Mouse (Mus musculus) neutrophil, adult 5-6 weeks (primary cell): ENCODE data around the gene Xylt1. TPM values are rescaled to one million over a fixed set of nuclear protein-coding genes. Genes with fewer than 3 reads are reported as not detected.

Source experiments
- ATAC-seq: fragments of 151-379, 151-347 bp; 2 replicates; pipeline ENCODE4 v1.8.0; 2017; ENCODE audit warnings: mild to moderate bottlenecking, moderate TSS enrichment; ENCODE audit not compliant: insufficient number of reproducible peaks, poor library complexity, low FRiP score, severe bottlenecking; ENCODE audit errors: extremely low read depth
- total RNA-seq: library from RNA; stranded (forward); fragments of 200-1000 nt; gene quantifications from 2 replicates; pipeline ENCODE4 v1.2.3, GENCODE M21; 2017

Gene Xylt1
- total RNA-seq, 1 experiment from 2014 or later: 138 TPM

- no peak for ATAC-seq
Observed at GRCm38 (mm10) chr7:117571713-117572112, 190.9 kb downstream of the Xylt1 start.

- ATAC-seq: no peak
Observed at GRCm38 (mm10) chr7:117573170-117573569, 192.4 kb downstream of the Xylt1 start.

- no peak for ATAC-seq
Observed at GRCm38 (mm10) chr7:117575417-117575816, 194.6 kb downstream of the Xylt1 start.

- peak; percentile 22; the same call in 1 of the 2 replicates for ATAC-seq
Observed at GRCm38 (mm10) chr7:117577035-117577434, 196.3 kb downstream of the Xylt1 start.

GRCm38 (mm10) chr7:117585164-117585563 is 204.4 kb downstream of the Xylt1 start:
- ATAC-seq: no peak

- ATAC-seq: no peak
Observed at GRCm38 (mm10) chr7:117586811-117587210, 206.0 kb downstream of the Xylt1 start.

GRCm38 (mm10) chr7:117587234-117587929 is 206.6 kb downstream of the Xylt1 start:
- no peak for ATAC-seq

- ATAC-seq: no peak
Observed at GRCm38 (mm10) chr7:117588426-117588825, 207.6 kb downstream of the Xylt1 start.

GRCm38 (mm10) chr7:117589359-117589758 is 208.6 kb downstream of the Xylt1 start:
- no peak for ATAC-seq

GRCm38 (mm10) chr7:117589820-117590219 is 209.0 kb downstream of the Xylt1 start:
- no peak for ATAC-seq

GRCm38 (mm10) chr7:117594191-117594590 is 213.4 kb downstream of the Xylt1 start:
- no peak for ATAC-seq

GRCm38 (mm10) chr7:117595029-117595695 is 214.4 kb downstream of the Xylt1 start:
- ATAC-seq: no peak

- no peak for ATAC-seq
Observed at GRCm38 (mm10) chr7:117600443-117600842, 219.7 kb downstream of the Xylt1 start.

GRCm38 (mm10) chr7:117610439-117610838 is 229.7 kb downstream of the Xylt1 start:
- no peak for ATAC-seq

GRCm38 (mm10) chr7:117612788-117613473 is 232.2 kb downstream of the Xylt1 start:
- ATAC-seq: peak; percentile 67

GRCm38 (mm10) chr7:117613796-117614195 is 233.0 kb downstream of the Xylt1 start:
- ATAC-seq: peak; percentile 73

- no peak for ATAC-seq
Observed at GRCm38 (mm10) chr7:117614346-117614745, 233.6 kb downstream of the Xylt1 start.

GRCm38 (mm10) chr7:117614851-117615250 is 234.1 kb downstream of the Xylt1 start:
- no peak for ATAC-seq

- ATAC-seq: no peak
Observed at GRCm38 (mm10) chr7:117616277-117616676, 235.5 kb downstream of the Xylt1 start.

GRCm38 (mm10) chr7:117618715-117619150 is 238.0 kb downstream of the Xylt1 start:
- no peak for ATAC-seq
